33 mouse cellular contexts compared by ENCODE assay signal in genomic region chr4:34069002-34069401, GRCm38 (mm10). TPM values are rescaled to one million over a fixed set of nuclear protein-coding genes. Genes with fewer than 3 reads are reported as not detected.
"Had no signal": no experiment of that assay in that cellular context is flagged by ENCODE, and none has a peak within 500 bp of the region (broad histone marks: within the 10 kb centered on the region; RNA-seq: fewer than 3 reads in every experiment).

No protein-coding gene starts in this region.

- H3K27me3 ChIP-seq: heart, embryonic 13.5 days; heart, embryonic 15.5 days; hindbrain, embryonic 12.5 days; intestine, embryonic 15.5 days; limb, embryonic 12.5 days; liver, embryonic 13.5 days; liver, embryonic 15.5 days had no signal

- H3K27ac ChIP-seq: gastrocnemius, adult 2 months; heart, adult 2 months; heart, embryonic 13.5 days; heart, embryonic 15.5 days; hindbrain, embryonic 10.5 days; hindbrain, embryonic 12.5 days; hindbrain, embryonic 14.5 days; intestine, embryonic 15.5 days; layer of hippocampus, adult 2 months; limb, embryonic 10.5 days; limb, embryonic 12.5 days; liver, embryonic 13.5 days; liver, embryonic 15.5 days had no signal

- DNase-seq: gastrocnemius, adult 2 months; gastrocnemius, postnatal 14 days; gastrocnemius, postnatal 36 days; heart, adult 11 months; heart, adult 2 months; heart, postnatal 14 days; heart, postnatal 36 days; kidney, adult 18-20 months; kidney, adult 8-10 months; kidney, postnatal 25 days; kidney, postnatal 4 days; layer of hippocampus, adult 9-11 months; layer of hippocampus, postnatal 36 days; liver; liver, embryonic 13.5 days had no signal

- H3K9me3 ChIP-seq: heart, embryonic 13.5 days; heart, embryonic 15.5 days; hindbrain, embryonic 10.5 days; hindbrain, embryonic 12.5 days; intestine, embryonic 15.5 days; limb, embryonic 10.5 days; limb, embryonic 12.5 days; liver, embryonic 13.5 days; liver, embryonic 15.5 days had no signal

- H3K9ac ChIP-seq: heart, embryonic 13.5 days; heart, embryonic 15.5 days; hindbrain, embryonic 12.5 days; hindbrain, embryonic 14.5 days; intestine, embryonic 15.5 days; limb, embryonic 12.5 days; liver, embryonic 13.5 days; liver, embryonic 15.5 days had no signal

- H3K4me3 ChIP-seq: gastrocnemius, adult 2 months; heart, adult 2 months; heart, embryonic 13.5 days; heart, embryonic 15.5 days; hindbrain, embryonic 10.5 days; hindbrain, embryonic 12.5 days; intestine, embryonic 15.5 days; layer of hippocampus, adult 2 months; limb, embryonic 10.5 days; limb, embryonic 12.5 days; liver, embryonic 13.5 days; liver, embryonic 15.5 days had no signal

- H3K36me3 ChIP-seq: heart, embryonic 13.5 days; heart, embryonic 15.5 days; hindbrain, embryonic 10.5 days; hindbrain, embryonic 12.5 days; intestine, embryonic 15.5 days; limb, embryonic 10.5 days; limb, embryonic 12.5 days; liver, embryonic 13.5 days; liver, embryonic 15.5 days had no signal

- H3K4me1 ChIP-seq: heart, embryonic 13.5 days; heart, embryonic 15.5 days; hindbrain, embryonic 10.5 days; hindbrain, embryonic 12.5 days; intestine, embryonic 15.5 days; limb, embryonic 10.5 days; limb, embryonic 12.5 days; liver, embryonic 13.5 days; liver, embryonic 15.5 days had no signal

- ATAC-seq: hindbrain, embryonic 16.5 days; inflammation-experienced regulatory T-cells, adult 6 months; intestine, embryonic 15.5 days; intestine, postnatal 0 days had no signal

RNA-seq across cellular contexts. Expression of gene Spaca1, which starts 19.0 kb away (rescaled TPM):
- total RNA-seq: gastrocnemius, adult 2 months; gastrocnemius, postnatal 14 days; gastrocnemius, postnatal 36 days; heart, adult 2 months; heart, postnatal 14 days; heart, postnatal 36 days; layer of hippocampus, adult 2 months; layer of hippocampus, postnatal 14 days; left cerebral cortex, adult 18-20 months; left cerebral cortex, adult 8-10 months; left cerebral cortex, postnatal 10 days; left cerebral cortex, postnatal 36 days had no signal
